Mouse (Mus musculus): ENCODE measurements around the gene Emp3. TPM values are rescaled to one million over a fixed set of nuclear protein-coding genes. Genes with fewer than 3 reads are reported as not detected.
"Not testable (repeated sequence)": the region's sequence is repeated elsewhere in the genome, so short reads cannot be mapped to it uniquely, and the experiment has no call there.

Gene Emp3
- polyA plus RNA-seq, 1 experiment: 365 TPM

GRCm38 (mm10) chr7:45892651-45893050, 28.6 kb downstream of the Emp3 start:
- DNase-seq: no peak
- H3K4me1 ChIP-seq (replicated peaks; ENCODE audit: control insufficient read depth, insufficient read depth, low read length): peaks cover 16% of the 10 kb centered on the region
- TF ChIP-seq POLR2A (IDR thresholded peaks at IDR 0.05; ENCODE audit: control insufficient read depth, extremely low read depth, insufficient read depth, low read length, poor library complexity) (no peak), CTCF (IDR thresholded peaks at IDR 0.05; ENCODE audit: borderline replicate concordance, control insufficient read depth, extremely low read depth, insufficient read depth, low read length, poor library complexity) (no peak)
- H3K36me3 ChIP-seq (ENCODE audit: control insufficient read depth, insufficient read depth, low read length): no peaks in the 10 kb centered on the region
- H3K4me3 ChIP-seq (ENCODE audit: control insufficient read depth, insufficient read depth, low read length): no peak overlapping the region
- 91% methylated on average over 2 of the region's 2 CpGs for WGBS
- no peak overlapping the region for H3K27ac ChIP-seq (ENCODE audit: control insufficient read depth, insufficient read depth, low read length)
- no peaks in the 10 kb centered on the region for H3K27me3 ChIP-seq (ENCODE audit: control insufficient read depth, insufficient read depth, low read length)

GRCm38 (mm10) chr7:45887246-45887645, 34.0 kb downstream of the Emp3 start:
- H3K27me3 ChIP-seq (ENCODE audit: control insufficient read depth, insufficient read depth, low read length): no peaks in the 10 kb centered on the region
- H3K36me3 ChIP-seq (ENCODE audit: control insufficient read depth, insufficient read depth, low read length): peaks cover 25% of the 10 kb centered on the region
- TF ChIP-seq POLR2A (IDR thresholded peaks at IDR 0.05; ENCODE audit: control insufficient read depth, extremely low read depth, insufficient read depth, low read length, poor library complexity) (no peak), CTCF (IDR thresholded peaks at IDR 0.05; ENCODE audit: borderline replicate concordance, control insufficient read depth, extremely low read depth, insufficient read depth, low read length, poor library complexity) (no peak)
- H3K27ac ChIP-seq (ENCODE audit: control insufficient read depth, insufficient read depth, low read length): no peak overlapping the region
- 0 out of 2 replicates have a peak, but pooled peaks cover 2% of the 10 kb centered on the region for H3K4me1 ChIP-seq (replicated peaks; ENCODE audit: control insufficient read depth, insufficient read depth, low read length)
- DNase-seq: no peak
- 10% methylated on average over 3 of the region's 3 CpGs for WGBS
- H3K4me3 ChIP-seq (ENCODE audit: control insufficient read depth, insufficient read depth, low read length): no peak overlapping the region

DNA sequence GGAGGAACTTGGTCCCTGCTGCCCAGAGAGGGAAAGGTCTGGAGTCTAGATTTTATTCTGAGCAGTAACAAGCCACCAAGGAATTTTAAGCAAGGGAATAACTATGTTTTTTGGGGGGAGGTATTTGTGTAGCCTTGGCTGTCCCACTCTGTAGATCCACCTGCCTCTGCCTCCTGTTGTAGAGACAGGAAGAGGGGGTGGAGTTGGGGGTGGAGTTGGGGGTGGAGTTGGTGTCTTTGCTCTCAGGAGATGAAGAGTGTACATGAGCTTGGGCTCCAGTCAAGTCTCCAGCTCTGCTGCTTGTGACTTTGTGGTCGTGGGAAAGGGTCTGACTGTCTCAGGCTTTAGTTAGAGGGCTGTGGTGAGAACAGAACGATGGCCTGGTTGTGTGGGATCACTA, 40.2 kb downstream of the Emp3 start:
- WGBS: 91% methylated on average over 2 of the region's 2 CpGs
- H3K4me3 ChIP-seq (ENCODE audit: control insufficient read depth, insufficient read depth, low read length): no peak overlapping the region
- no peaks in the 10 kb centered on the region for H3K27me3 ChIP-seq (ENCODE audit: control insufficient read depth, insufficient read depth, low read length)
- H3K4me1 ChIP-seq (replicated peaks; ENCODE audit: control insufficient read depth, insufficient read depth, low read length): no peaks in the 10 kb centered on the region
- H3K36me3 ChIP-seq (ENCODE audit: control insufficient read depth, insufficient read depth, low read length): peaks cover 58% of the 10 kb centered on the region
- DNase-seq: no peak
- no peak overlapping the region for H3K27ac ChIP-seq (ENCODE audit: control insufficient read depth, insufficient read depth, low read length)
- no peak for TF ChIP-seq POLR2A (IDR thresholded peaks at IDR 0.05; ENCODE audit: control insufficient read depth, extremely low read depth, insufficient read depth, low read length, poor library complexity)
- no peak for TF ChIP-seq CTCF (IDR thresholded peaks at IDR 0.05; ENCODE audit: borderline replicate concordance, control insufficient read depth, extremely low read depth, insufficient read depth, low read length, poor library complexity)

DNA sequence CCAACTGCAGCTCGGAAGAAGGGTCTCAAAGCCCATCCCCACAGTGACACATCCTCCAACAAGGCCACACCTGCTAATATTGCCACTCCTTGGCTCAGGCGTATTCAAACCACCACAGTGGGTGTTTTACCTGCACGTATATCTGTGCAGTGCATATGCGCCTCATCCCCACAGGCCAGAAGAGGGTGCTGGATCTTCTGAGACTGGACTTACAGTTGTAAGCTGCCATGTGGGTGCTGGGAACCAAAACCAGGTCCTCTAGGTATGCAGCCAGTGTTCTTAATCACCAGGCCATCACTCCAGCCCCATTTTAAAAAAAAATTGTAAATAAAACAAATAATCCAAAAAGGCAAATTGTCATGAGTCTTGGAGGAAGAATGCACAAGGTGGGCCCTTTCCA, 40.7 kb downstream of the Emp3 start:
- no peak for DNase-seq
- H3K36me3 ChIP-seq (ENCODE audit: control insufficient read depth, insufficient read depth, low read length): peaks cover 61% of the 10 kb centered on the region
- 97% methylated on average over 4 of the region's 4 CpGs for WGBS
- no peaks in the 10 kb centered on the region for H3K27me3 ChIP-seq (ENCODE audit: control insufficient read depth, insufficient read depth, low read length)
- H3K27ac ChIP-seq (ENCODE audit: control insufficient read depth, insufficient read depth, low read length): no peak overlapping the region
- H3K4me3 ChIP-seq (ENCODE audit: control insufficient read depth, insufficient read depth, low read length): no peak overlapping the region
- TF ChIP-seq POLR2A (IDR thresholded peaks at IDR 0.05; ENCODE audit: control insufficient read depth, extremely low read depth, insufficient read depth, low read length, poor library complexity) (no peak), CTCF (IDR thresholded peaks at IDR 0.05; ENCODE audit: borderline replicate concordance, control insufficient read depth, extremely low read depth, insufficient read depth, low read length, poor library complexity) (no peak)
- H3K4me1 ChIP-seq (replicated peaks; ENCODE audit: control insufficient read depth, insufficient read depth, low read length): no peaks in the 10 kb centered on the region

- H3K27me3 ChIP-seq (ENCODE audit: control insufficient read depth, insufficient read depth, low read length); H3K4me3 ChIP-seq (ENCODE audit: control insufficient read depth, insufficient read depth, low read length); DNase-seq; H3K27ac ChIP-seq (ENCODE audit: control insufficient read depth, insufficient read depth, low read length): not testable (repeated sequence)
- Histone ChIP-seq H3K36me3 (ENCODE audit: control insufficient read depth, insufficient read depth, low read length) (peaks cover 47% of the 10 kb centered on the region), H3K4me1 (replicated peaks; ENCODE audit: control insufficient read depth, insufficient read depth, low read length) (peaks cover 14% of the 10 kb centered on the region)
- 25% methylated on average over 1 of the region's 1 CpGs for WGBS
Observed at GRCm38 (mm10) chr7:45878278-45878677, 42.9 kb downstream of the Emp3 start, which contains the start of gene Grin2d. Grin2d (minus strand) TSS chr7:45878378.

DNA sequence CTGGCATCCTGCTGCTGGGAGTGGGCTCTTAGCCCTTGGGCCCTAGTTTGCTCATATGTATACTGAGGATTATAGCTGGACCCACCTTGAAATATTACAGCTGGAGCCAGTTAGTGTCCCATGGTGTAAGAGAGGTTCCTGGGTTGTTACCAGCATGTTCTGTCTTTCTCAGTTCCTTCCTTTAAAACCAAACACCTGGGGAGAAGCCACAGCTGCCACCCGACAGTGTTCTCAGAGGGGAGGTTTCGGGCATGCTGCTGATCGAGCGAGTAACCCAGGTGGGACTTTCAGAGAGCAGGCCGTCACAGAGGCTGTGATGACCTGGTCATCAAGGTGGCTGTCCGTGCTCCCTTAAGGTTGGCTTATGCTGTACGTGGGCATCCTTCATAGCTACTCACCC, 44.3 kb downstream of the Emp3 start:
- Histone ChIP-seq H3K27ac (ENCODE audit: control insufficient read depth, insufficient read depth, low read length) (no peak overlapping the region), H3K27me3 (ENCODE audit: control insufficient read depth, insufficient read depth, low read length) (no peaks in the 10 kb centered on the region), H3K4me3 (ENCODE audit: control insufficient read depth, insufficient read depth, low read length) (no peak overlapping the region), H3K4me1 (replicated peaks; ENCODE audit: control insufficient read depth, insufficient read depth, low read length) (peaks cover 14% of the 10 kb centered on the region), H3K36me3 (ENCODE audit: control insufficient read depth, insufficient read depth, low read length) (peaks cover 35% of the 10 kb centered on the region)
- 90% methylated on average over 7 of the region's 7 CpGs for WGBS
- no peak for DNase-seq
- TF ChIP-seq POLR2A (IDR thresholded peaks at IDR 0.05; ENCODE audit: control insufficient read depth, extremely low read depth, insufficient read depth, low read length, poor library complexity) (no peak), CTCF (IDR thresholded peaks at IDR 0.05; ENCODE audit: borderline replicate concordance, control insufficient read depth, extremely low read depth, insufficient read depth, low read length, poor library complexity) (no peak)

Data from thymus, adult 2 months (tissue).